Mouse (Mus musculus): ENCODE data around the gene Btbd3.

Btbd3 gene

DNA sequence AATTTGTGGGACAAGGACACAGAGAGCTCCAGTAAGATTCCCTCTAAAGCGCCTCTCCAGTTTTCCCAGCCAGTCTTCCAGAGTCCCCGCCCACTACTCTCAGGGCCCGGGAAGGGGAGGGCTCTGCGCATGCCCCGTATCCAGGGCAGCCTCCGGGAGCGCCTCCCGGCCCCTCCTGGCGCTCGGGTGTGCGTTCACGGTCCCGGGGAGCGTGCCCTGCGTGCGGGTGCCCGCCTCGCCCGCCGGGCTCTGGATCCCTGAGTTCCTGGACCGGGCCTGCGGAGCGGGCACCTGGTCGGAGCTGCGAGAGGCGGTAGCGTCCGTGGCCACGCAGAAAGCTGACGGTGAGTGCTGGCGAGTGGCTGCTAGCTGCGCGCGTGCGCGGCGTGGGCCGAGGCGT lies at the start of gene Btbd3:
Btbd3 (plus strand) TSS at position 155 of the 400 bp plus-strand sequence.
- DNase-seq (ENCODE audit: low read depth, low spot score) = peak; percentile 89

DNA sequence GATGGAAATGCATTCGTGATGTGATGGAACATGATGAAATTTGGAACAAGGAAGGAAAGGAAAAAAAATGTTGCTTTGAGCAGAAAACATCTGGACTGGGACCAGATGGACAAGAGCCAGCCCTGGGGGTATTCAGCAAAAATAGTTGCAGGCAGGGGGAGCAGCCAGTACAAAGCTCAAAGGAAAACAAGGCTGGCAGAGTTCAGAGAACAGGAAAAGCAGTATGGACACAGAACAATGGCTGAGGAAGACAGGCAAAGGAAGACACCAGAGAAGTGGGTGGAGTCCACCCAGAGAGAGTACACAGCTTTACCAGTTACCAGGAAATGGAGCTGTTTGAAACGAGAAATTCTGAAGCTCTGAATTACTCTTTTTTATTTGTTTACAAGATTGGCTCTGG lies 40.8 kb upstream of the Btbd3 start:
- peak; percentile 50 for DNase-seq (ENCODE audit: low read depth, low spot score)

GRCm38 (mm10) chr2:138220269-138220668 lies 36.1 kb upstream of the Btbd3 start:
- DNase-seq (ENCODE audit: low read depth, low spot score) = no peak

DNA sequence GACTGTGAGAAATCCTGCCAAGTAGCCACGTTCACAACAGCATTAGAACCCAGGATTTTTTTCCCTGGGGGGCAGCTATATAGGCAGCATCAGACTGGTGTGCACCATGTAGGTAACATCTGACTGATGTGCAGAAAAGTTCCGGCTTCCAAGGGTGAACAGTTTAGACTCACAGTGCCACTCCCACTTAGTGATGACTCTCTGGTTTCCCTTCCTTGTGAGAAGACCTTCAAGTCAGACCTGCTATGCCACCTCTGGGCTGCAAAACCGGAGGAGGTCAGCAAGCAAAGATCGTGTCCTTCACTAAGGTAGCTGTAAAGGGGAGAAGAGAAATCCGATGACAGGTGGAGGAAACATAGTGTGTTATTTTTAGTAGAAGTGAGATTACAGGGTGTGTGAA lies 24.1 kb upstream of the Btbd3 start:
- no peak for DNase-seq (ENCODE audit: low read depth, low spot score)

GRCm38 (mm10) chr2:138236149-138236548 lies 20.2 kb upstream of the Btbd3 start:
- DNase-seq (ENCODE audit: low read depth, low spot score) = no peak

GRCm38 (mm10) chr2:138242452-138242851 lies 13.9 kb upstream of the Btbd3 start:
- no peak for DNase-seq (ENCODE audit: low read depth, low spot score)

GRCm38 (mm10) chr2:138245631-138246289 lies 10.6 kb upstream of the Btbd3 start:
- peak; percentile 52 for DNase-seq (ENCODE audit: low read depth, low spot score)

- DNase-seq (ENCODE audit: low read depth, low spot score) = no peak
Observed at GRCm38 (mm10) chr2:138247986-138248385, 8.4 kb upstream of the Btbd3 start.

DNA sequence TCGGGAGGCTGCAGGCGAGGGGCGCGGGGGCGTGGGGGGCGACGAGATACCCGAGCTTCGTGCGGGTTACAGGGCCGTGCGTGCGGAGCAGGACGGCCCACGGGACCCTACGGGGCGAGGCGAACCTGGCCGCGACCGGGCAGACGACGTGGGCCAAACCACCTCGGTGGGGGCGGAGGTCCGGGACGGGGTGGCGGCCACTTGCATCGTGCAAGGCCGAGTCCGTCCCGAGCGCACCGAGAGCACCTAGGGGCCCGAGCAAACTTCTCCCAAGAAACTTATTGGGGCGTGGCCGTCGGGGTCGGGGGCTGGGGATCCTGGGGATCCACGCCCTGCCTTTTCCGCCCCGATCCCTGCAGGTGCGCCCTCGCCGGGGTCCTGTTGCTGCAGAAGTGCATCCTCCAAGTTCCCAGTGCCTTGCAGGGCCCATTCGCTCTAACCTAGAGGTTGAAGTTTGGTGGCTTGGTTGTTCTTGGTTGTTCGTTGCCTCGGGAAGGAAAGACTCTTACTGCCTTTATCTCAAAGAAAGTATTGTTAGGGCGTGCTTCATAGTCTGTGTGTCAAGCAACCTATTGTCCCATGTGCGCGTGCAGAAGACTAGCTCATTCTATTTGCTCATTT lies 596 bp downstream of the Btbd3 start:
- DNase-seq (ENCODE audit: low read depth, low spot score) = no peak

DNA sequence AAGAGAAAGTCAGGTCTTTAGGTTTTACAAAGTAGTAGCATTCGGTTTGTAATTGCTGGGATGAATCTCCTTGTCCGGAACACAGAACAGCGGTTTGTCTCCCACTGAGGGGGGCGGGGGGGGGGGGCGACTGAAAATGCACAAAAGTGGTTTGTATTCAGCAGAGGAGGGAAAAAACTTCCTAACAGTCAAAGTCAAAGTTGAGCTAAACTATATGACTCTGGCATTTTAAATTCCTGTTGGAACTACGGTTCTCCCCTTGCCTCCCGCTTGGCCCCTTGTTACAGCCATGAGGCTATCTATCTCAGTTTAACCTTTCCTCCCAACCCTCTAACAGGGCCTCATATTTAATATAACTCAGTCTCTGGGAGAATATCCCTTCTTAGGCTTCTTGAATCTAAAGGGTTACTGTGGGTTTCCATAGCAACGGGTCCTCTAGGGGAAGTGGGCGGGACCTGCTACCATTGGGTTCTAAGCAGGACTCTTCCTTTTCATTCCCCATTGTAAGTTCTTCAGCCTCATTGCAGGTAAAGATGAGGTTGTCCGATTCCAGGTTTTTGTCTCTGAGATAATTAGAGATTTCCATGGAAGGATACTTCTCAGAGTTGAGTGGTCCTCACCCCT lies 1.4 kb downstream of the Btbd3 start:
- DNase-seq (ENCODE audit: low read depth, low spot score) = peak; percentile 57

- no peak for DNase-seq (ENCODE audit: low read depth, low spot score)
Observed at GRCm38 (mm10) chr2:138261140-138261539, 4.8 kb downstream of the Btbd3 start.

GRCm38 (mm10) chr2:138262885-138263284 lies 6.5 kb downstream of the Btbd3 start:
- DNase-seq (ENCODE audit: low read depth, low spot score) = no peak

GRCm38 (mm10) chr2:138265356-138266005 lies 9.1 kb downstream of the Btbd3 start:
- DNase-seq (ENCODE audit: low read depth, low spot score) = no peak

GRCm38 (mm10) chr2:138266679-138267078 lies 10.3 kb downstream of the Btbd3 start:
- DNase-seq (ENCODE audit: low read depth, low spot score) = no peak

GRCm38 (mm10) chr2:138267852-138268513 lies 11.6 kb downstream of the Btbd3 start:
- DNase-seq (ENCODE audit: low read depth, low spot score) = no peak

GRCm38 (mm10) chr2:138269330-138269729 lies 13.0 kb downstream of the Btbd3 start:
- DNase-seq (ENCODE audit: low read depth, low spot score) = no peak

DNA sequence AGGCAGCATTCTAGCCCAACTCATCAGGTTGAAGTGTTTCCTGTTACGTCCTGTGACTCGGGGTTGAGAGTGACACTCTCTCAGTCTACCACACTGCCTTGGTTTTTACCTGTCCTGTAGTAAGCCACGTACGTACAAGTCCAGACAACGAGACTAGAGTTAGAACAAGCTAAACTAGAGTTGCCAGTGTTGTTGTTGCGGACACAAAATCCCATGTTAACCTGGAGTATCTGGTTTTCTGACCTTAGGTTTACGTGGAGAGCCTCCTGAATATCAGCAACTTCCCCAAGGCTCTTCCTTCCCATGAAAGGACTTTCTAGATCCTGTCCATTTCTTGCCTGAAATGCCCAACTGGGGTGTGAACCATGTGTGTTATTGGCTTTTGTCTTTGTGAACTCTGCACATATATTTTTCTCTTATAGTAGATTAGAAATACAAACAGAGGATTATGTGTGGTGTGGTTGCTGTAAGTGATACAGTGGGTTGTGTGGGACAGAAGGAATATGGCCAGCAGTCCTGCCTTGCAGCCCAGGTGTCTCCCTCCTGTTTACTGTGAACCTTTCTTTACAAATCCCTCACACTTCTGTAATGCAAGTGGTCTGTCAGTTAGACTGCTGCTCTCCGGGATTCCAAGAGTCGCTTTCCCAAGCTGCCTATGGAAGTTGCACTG lies 17.2 kb downstream of the Btbd3 start:
- no peak for DNase-seq (ENCODE audit: low read depth, low spot score)

GRCm38 (mm10) chr2:138274086-138274485 lies 17.7 kb downstream of the Btbd3 start:
- no peak for DNase-seq (ENCODE audit: low read depth, low spot score)

- peak; percentile 75 for DNase-seq (ENCODE audit: low read depth, low spot score)
Observed at GRCm38 (mm10) chr2:138277842-138278691, 21.7 kb downstream of the Btbd3 start.

DNA sequence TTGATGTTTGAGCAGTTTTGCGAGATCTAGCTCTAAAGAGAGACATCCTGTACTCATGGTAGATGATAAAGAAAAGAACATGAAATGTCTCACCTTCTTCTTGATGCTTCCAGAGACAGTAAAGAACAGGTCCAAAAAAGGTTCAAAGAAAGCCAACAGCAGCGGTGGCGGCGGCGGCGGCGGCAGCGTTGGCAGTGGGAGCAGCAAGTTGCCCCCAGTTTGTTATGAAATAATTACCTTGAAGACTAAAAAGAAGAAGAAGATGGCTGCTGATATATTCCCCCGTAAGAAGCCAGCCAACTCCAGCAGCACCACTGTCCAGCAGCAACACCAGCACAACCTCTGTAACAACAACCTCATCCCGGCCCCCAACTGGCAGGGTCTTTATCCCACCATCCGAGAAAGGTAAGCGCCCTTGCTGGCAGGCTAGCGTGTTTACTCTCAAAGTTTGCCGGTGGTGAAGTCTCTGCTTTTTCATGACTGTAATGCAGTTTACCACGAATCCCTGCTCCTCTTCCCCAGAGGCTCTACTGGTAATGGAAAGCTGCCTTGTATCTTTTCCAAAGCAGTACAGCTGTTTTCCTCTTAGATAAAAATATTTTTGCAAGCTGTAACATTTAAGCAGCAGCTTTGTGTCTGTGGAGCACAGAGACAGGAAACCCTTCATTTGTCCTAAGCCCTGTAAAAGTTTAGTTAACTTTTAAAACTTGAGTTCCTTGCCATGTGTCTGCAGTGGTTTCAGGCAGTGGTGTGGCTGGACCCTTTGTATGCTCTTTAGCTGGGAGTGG lies 22.7 kb downstream of the Btbd3 start:
- DNase-seq (ENCODE audit: low read depth, low spot score) = no peak
